Mouse (Mus musculus) adrenal gland, adult (tissue): ENCODE results near the gene Zbtb8os.
A peak's percentile ranks its signal among the peaks of the same experiment; 100 is the strongest.
"Not testable (repeated sequence)": the region's sequence is repeated elsewhere in the genome, so short reads cannot be mapped to it uniquely, and the experiment has no call there.

Experiments used
- DNase-seq, 2 experiments: peaks; one replicate each; pipeline ENCODE4 v3.0.0; 2022 to 2023; ENCODE audit warnings: low spot score in 1 of 2; ENCODE audit not compliant: inconsistent age in 2 of 2

Gene Zbtb8os

GRCm38 (mm10) chr4:129326191-129326590 lies 9.3 kb upstream of the Zbtb8os start:
- DNase-seq, result no peak

GRCm38 (mm10) chr4:129332846-129333245 lies 2.6 kb upstream of the Zbtb8os start:
- no peak for DNase-seq

DNA sequence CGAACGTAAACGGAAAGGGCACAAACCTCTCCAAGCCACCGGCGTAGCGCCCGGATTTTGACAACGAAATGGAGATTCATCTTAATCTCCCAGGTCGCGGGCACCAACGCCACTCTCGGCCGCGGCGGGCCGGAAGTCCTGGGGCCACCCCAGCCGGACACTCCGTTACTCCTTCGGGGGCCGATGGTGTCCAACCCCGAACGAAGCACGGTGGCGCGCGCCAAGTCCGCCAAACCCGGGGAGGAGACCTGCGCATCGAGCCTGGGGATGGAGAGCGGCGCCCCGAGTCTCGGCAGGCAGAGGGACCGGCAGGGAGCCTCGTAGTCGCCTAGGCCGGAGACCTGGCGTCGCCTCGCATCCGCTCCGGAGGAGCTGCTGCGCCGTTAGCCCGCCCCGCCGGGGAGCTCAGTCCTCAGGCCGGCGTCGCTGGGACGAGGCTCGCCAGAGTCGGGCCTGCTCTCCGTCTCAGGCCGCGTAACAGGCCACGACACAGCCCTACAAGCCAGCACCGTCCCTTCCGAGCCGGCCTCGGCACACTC lies 749 bp upstream of the Zbtb8os start:
- DNase-seq, result no peak

GRCm38 (mm10) chr4:129336291-129336690 lies 796 bp downstream of the Zbtb8os start:
- no peak for DNase-seq

DNA sequence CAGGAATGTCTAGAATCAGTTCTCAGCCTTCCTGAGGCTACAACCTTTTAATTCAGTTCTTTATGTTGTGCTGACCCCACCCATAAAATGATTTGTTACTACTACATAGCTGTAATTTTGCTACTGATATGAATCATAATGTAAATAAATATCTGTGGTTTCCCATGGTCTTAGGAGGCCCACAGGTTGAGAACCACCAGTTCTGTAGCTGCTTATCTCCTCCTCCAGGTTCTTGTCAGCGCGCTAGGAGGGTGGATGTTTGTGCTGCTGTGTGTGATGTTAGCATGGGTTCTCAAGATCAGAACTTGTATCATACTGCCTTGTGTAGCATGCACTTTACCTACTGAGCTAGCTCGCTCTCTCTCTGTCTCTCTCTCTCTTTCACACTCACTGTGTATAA lies 4.2 kb downstream of the Zbtb8os start:
- DNase-seq, result no peak

- peak in 1 of 2 experiments; percentile 22 for DNase-seq
Measured at GRCm38 (mm10) chr4:129341888-129342287, 6.4 kb downstream of the Zbtb8os start.

GRCm38 (mm10) chr4:129342705-129343104 lies 7.2 kb downstream of the Zbtb8os start:
- no peak for DNase-seq

GRCm38 (mm10) chr4:129346481-129347154 lies 11.1 kb downstream of the Zbtb8os start:
- no peak for DNase-seq

DNA sequence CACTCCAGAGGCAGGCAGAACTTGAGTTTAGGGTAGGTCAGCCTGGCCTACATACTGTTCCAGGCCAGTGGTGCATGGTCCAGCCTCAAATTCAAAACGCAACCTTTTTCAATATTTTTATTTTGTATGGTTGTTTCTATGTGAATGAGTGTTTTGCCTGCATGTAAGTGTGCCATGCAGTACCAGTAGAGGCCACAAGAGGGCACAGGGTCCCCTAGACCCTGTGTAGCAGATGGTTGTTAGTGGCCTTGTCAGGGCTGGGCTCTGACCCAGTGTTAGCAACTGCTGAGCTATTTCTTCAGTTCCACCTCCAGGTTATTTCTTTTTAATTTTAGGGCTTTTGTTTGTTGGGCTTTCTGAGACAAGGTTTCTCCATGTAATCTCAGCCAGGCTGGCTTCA lies 15.1 kb downstream of the Zbtb8os start:
- peak; percentile 71 to 88 for DNase-seq

DNA sequence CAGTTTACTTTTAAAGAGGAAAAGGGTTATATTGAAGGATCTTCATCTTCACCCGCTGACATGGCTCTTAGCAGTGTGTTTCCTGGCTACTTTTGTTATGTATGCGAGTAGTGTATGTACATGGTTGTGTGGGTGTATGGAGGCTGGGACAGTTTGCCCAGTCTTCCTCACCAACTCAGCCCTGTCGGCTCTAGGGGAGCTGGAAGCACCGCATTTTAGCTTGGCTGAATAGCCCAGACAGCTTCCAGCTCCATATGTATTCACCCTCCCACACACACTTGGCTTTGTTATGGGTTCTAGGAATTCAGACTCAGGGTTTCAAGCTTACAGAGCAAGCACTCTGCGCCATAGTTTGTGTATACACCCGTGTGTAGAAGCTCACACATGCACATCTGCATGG lies 15.6 kb downstream of the Zbtb8os start:
- DNase-seq, result no peak

- no peak for DNase-seq
Measured at GRCm38 (mm10) chr4:129353176-129353575, 17.7 kb downstream of the Zbtb8os start.

DNA sequence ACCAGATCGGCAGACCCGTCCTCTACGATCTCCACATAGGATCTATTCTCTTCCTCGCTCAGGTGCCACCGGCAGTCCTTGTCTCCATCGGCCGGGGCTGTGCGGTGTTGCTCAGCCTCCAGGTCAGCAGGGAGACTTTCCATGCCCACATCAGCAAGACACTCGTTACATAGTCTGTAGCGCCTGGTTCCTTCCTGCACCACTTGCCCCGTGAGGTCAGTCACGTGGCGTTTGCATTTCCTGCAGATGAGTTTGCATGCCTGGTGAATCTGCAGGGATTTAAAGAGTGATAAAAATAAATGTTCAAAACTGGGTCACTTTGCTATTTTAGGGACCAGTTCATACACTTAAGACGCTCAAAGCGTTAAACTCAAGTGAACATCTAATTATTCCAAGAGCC lies 18.7 kb downstream of the Zbtb8os start:
- no peak for DNase-seq

GRCm38 (mm10) chr4:129357613-129358163 lies 22.2 kb downstream of the Zbtb8os start:
- DNase-seq, result no peak

GRCm38 (mm10) chr4:129362238-129362637 lies 26.7 kb downstream of the Zbtb8os start:
- DNase-seq, result not testable (repeated sequence)

DNA sequence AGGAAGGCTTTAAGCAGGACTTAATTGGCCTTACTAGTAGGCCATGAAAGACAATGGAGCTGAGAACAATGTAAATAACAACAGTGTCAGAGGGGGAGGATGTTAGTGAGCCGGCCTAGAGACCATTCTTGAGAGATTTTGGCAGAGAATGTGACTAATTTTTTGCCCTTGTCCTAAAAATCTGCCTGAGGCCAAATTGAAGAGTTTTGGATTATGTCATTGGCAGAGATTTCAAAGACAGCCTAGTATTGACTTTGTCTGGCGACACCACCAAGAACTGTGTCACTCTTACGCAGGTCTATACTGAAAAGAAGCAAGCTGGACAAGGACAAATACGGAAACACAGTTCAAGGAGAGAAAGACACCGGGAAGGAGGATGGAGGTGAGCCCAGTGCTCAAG lies 27.3 kb downstream of the Zbtb8os start:
- DNase-seq, result peak in 1 of 2 experiments; percentile 67

GRCm38 (mm10) chr4:129363463-129363862 lies 28.0 kb downstream of the Zbtb8os start:
- DNase-seq, result peak in 1 of 2 experiments; percentile 50

- DNase-seq, result no peak
Measured at GRCm38 (mm10) chr4:129364379-129364778, 28.9 kb downstream of the Zbtb8os start.

GRCm38 (mm10) chr4:129365224-129365623 lies 29.7 kb downstream of the Zbtb8os start:
- peak in 1 of 2 experiments; percentile 60 for DNase-seq

- DNase-seq, result no peak
Measured at GRCm38 (mm10) chr4:129371391-129371790, 35.9 kb downstream of the Zbtb8os start.

GRCm38 (mm10) chr4:129373202-129373976 lies 37.9 kb downstream of the Zbtb8os start:
- DNase-seq, result no peak

DNA sequence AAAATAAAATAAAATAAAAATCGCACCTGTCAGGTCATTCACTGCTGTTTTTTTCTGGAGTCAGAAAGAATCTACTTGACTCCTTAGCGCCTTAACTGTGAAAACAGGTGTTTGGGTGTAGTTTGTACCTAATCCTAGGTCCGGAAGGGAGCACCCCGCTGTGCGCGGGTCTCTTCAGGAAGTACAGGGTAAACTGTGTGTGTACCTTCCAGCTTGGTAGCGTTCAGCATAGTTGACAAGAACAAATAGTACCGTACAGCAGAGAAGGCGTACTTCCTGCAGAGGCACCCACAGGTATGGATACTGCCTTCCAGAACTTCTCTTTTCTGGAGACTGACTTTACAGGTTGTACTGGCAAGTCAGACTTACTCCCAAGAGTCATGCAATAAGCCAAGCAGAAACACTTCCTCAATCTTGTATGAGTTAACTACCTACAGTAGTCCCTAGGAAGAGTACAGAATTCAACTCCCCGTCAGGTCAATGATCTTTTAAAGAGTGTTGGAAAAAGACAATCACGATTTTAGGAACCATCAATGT lies 38.8 kb downstream of the Zbtb8os start:
- DNase-seq, result no peak

- no peak for DNase-seq
Measured at GRCm38 (mm10) chr4:129375000-129375399, 39.5 kb downstream of the Zbtb8os start.
